Mouse (Mus musculus) bone marrow, adult 2 months (tissue): ENCODE results near the gene Csf1.

Source experiments
- CTCF ChIP-seq: fragments of 200-500 bp; IDR thresholded peaks from 2 replicates; pipeline ENCODE4 v1.5.1; 2011; ENCODE audit warnings: low read length, control low read depth; ENCODE audit not compliant: control insufficient read depth, insufficient read depth
- POLR2A ChIP-seq: fragments of 200-500 bp; IDR thresholded peaks from 2 replicates; pipeline ENCODE4 v1.6.1; 2011; ENCODE audit warnings: low read depth, mild to moderate bottlenecking, control low read depth, low read length, borderline replicate concordance; ENCODE audit not compliant: control insufficient read depth

- TF ChIP-seq CTCF, result no peak
- no peak for TF ChIP-seq POLR2A
These were observed 51.1 kb downstream of the Csf1 start for GRCm38 (mm10) chr3:107709156-107709555.
